Mouse (Mus musculus) cerebellum, postnatal 10 days (tissue): ENCODE data around the gene Inpp4b.

Source experiments
- DNase-seq, 2 experiments: peaks; one replicate each; pipeline ENCODE4 v3.0.0; 2021; ENCODE audit warnings: mixed read lengths in 2 of 2

The Inpp4b gene

GRCm38 (mm10) chr8:81854543-81854942 is 512.2 kb downstream of the Inpp4b start:
- DNase-seq: no peak

GRCm38 (mm10) chr8:81855009-81855408 is 512.7 kb downstream of the Inpp4b start:
- DNase-seq: no peak

GRCm38 (mm10) chr8:81856120-81856519 is 513.8 kb downstream of the Inpp4b start:
- no peak for DNase-seq

GRCm38 (mm10) chr8:81856608-81857007 is 514.3 kb downstream of the Inpp4b start:
- no peak for DNase-seq

- no peak for DNase-seq
Observed at GRCm38 (mm10) chr8:81858393-81858792, 516.0 kb downstream of the Inpp4b start.

- no peak for DNase-seq
Observed at GRCm38 (mm10) chr8:81859805-81860204, 517.4 kb downstream of the Inpp4b start.

GRCm38 (mm10) chr8:81861311-81861710 is 519.0 kb downstream of the Inpp4b start:
- no peak for DNase-seq

GRCm38 (mm10) chr8:81862738-81863137 is 520.4 kb downstream of the Inpp4b start:
- DNase-seq: no peak

GRCm38 (mm10) chr8:81864318-81864717 is 522.0 kb downstream of the Inpp4b start:
- no peak for DNase-seq

- DNase-seq: no peak
Observed at GRCm38 (mm10) chr8:81865664-81866063, 523.3 kb downstream of the Inpp4b start.

- no peak for DNase-seq
Observed at GRCm38 (mm10) chr8:81867020-81867419, 524.7 kb downstream of the Inpp4b start.

GRCm38 (mm10) chr8:81870466-81870865 is 528.1 kb downstream of the Inpp4b start:
- no peak for DNase-seq

- DNase-seq: no peak
Observed at GRCm38 (mm10) chr8:81880071-81880470, 537.7 kb downstream of the Inpp4b start.

GRCm38 (mm10) chr8:81884195-81884594 is 541.8 kb downstream of the Inpp4b start:
- no peak for DNase-seq

GRCm38 (mm10) chr8:81888843-81889242 is 546.5 kb downstream of the Inpp4b start:
- no peak for DNase-seq

GRCm38 (mm10) chr8:81893292-81893691 is 550.9 kb downstream of the Inpp4b start:
- DNase-seq: no peak

GRCm38 (mm10) chr8:81946812-81947211 is 604.5 kb downstream of the Inpp4b start:
- no peak for DNase-seq

- no peak for DNase-seq
Observed at GRCm38 (mm10) chr8:81953101-81953500, 610.7 kb downstream of the Inpp4b start.

GRCm38 (mm10) chr8:81985128-81985665 is 642.8 kb downstream of the Inpp4b start:
- DNase-seq: no peak

GRCm38 (mm10) chr8:81992966-81993365 is 650.6 kb downstream of the Inpp4b start:
- DNase-seq: no peak

GRCm38 (mm10) chr8:81996239-81996638 is 653.9 kb downstream of the Inpp4b start:
- DNase-seq: no peak

GRCm38 (mm10) chr8:81996823-81997222 is 654.5 kb downstream of the Inpp4b start:
- no peak for DNase-seq

- DNase-seq: no peak
Observed at GRCm38 (mm10) chr8:82004158-82004557, 661.8 kb downstream of the Inpp4b start.

GRCm38 (mm10) chr8:82005466-82005865 is 663.1 kb downstream of the Inpp4b start:
- no peak for DNase-seq

- no peak for DNase-seq
Observed at GRCm38 (mm10) chr8:82017792-82018191, 675.4 kb downstream of the Inpp4b start.
